Mouse (Mus musculus) skeletal muscle tissue, adult 2 months (tissue): ENCODE results near the gene Fbxl17.

Experiments
- DNase-seq: peaks from one replicate; pipeline ENCODE4 v3.0.0-alpha.2; 2012; ENCODE audit warnings: low read depth, low spot score

Gene Fbxl17

GRCm38 (mm10) chr17:63168019-63168788, 331.6 kb downstream of the Fbxl17 start:
- DNase-seq: no peak

GRCm38 (mm10) chr17:63167248-63167647, 332.6 kb downstream of the Fbxl17 start:
- DNase-seq: no peak

GRCm38 (mm10) chr17:63166692-63167091, 333.1 kb downstream of the Fbxl17 start:
- DNase-seq: no peak

DNA sequence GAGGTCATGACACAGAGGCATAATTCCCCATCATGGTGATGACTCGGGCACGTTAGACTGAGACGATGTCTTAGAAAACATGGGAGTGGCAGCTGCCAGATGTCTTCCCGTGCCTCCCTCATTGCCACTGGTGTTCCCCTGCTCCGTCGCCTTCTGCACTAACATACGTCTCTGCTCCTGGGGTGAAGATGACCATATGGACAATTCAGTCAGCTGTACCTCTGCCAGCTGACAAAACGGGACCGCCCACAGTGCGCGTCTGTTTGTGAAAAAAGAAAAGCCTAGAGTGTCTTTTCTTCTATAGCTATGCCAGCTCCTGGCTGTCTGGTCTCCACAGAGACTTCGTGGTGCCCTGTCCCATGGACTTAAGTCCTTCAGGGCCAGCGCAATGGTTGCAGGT, 334.0 kb downstream of the Fbxl17 start:
- DNase-seq: no peak

GRCm38 (mm10) chr17:63164289-63164688, 335.5 kb downstream of the Fbxl17 start:
- DNase-seq: no peak

GRCm38 (mm10) chr17:63161953-63162352, 337.9 kb downstream of the Fbxl17 start:
- DNase-seq: no peak

- no peak for DNase-seq
Observed at GRCm38 (mm10) chr17:63159196-63159595, 340.6 kb downstream of the Fbxl17 start.

DNA sequence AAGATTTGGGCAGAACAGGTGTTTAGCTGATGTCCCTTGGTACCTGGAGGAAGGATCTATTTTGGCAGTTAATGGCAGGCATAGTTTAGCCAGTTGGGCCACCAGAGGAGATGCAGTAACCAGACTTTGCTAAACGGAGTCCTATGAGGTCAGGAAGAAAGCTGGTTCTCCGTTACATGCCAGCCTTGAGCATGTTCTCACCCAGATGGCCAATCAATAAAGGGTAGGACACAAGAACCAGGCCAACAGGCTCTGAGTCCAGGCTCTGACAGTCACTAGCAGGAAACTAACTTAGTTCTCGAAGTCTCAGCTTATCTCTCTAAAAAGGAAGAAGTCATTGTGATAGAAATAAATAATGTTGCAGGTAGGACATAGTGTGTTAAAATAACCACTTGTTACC, 341.4 kb downstream of the Fbxl17 start:
- DNase-seq: no peak

- no peak for DNase-seq
Observed at GRCm38 (mm10) chr17:63157906-63158305, 341.9 kb downstream of the Fbxl17 start.

DNA sequence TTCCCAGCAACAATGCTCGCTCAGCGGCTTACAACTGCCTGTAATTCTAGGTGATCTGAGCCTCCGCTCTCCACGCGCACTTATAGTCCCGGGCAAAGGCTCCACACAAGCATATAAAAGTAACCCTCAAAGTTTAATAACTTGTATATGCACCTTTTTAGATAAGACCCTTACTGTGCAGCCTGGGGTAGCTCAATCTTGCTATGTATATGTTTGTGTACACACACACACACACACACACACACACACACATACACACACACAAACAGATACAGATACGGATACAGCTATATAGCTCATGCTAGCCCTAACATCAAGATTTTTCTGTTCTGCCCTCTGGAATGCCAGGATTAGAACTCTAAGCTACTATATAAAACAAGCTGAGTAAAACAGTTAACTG, 342.8 kb downstream of the Fbxl17 start:
- no peak for DNase-seq

- no peak for DNase-seq
Observed at GRCm38 (mm10) chr17:63146514-63146913, 353.3 kb downstream of the Fbxl17 start.

GRCm38 (mm10) chr17:63145751-63146491, 353.9 kb downstream of the Fbxl17 start:
- DNase-seq: no peak

DNA sequence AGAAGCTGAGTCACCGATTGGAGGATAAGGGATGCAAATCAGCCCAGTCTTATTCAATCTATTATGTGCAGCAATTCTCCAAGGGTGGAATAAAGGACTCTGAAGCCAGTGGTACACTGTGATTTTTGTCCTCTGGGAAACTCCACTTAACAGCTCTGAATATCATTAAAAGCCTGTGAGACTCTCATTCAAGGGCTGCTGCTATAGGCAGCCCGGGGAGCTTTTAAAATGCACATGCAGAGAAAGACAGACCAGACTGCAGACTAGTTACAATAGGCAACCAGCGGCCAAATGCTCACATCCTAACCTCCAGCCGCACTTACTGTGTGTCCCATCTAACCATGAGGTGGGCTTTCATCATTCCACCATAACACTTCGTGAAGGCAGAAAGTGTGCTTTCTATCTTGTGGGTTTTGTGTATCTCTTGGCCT, 354.5 kb downstream of the Fbxl17 start:
- no peak for DNase-seq

GRCm38 (mm10) chr17:63143825-63144224, 356.0 kb downstream of the Fbxl17 start:
- DNase-seq: no peak

GRCm38 (mm10) chr17:63134805-63135204, 365.0 kb downstream of the Fbxl17 start:
- no peak for DNase-seq

DNA sequence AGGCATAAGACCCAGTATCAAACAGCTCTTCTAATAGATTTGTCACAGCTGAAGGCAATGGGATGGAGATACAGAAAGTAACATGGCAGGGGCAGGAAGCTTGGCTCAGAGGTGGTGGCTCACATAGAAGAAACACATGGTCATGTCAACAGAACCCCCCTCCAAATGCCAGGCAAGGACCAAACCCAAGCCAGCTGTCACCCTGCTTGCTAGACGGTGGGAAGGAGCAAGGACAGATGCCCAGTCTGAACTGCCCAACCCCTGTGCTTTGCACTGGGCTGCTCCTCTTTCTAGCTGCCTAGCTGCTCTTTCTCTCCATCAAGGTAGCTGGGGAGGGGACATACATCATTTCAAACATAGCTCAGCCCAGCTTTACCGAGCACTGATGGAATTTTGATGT, 377.4 kb downstream of the Fbxl17 start:
- DNase-seq: no peak

DNA sequence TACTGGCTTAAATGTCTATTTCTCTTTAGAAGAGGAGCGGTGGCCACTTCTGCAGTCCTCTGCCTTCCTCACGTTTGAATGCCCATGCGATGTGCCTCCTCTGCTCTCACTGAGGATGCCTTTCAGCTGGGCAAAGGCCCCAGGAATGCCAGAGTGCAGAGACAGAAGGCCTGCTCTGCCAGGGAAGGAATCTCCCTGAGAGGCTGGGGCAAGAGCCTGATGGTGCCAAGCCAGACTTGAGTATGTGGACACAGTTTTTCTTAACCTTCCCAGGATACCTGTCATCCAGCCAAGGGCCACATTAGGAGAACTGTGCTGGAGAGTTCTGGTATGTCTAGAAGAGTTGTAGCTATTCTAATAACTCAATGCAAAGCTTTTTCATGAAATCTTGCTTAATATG, 380.1 kb downstream of the Fbxl17 start:
- DNase-seq: peak; percentile 18

DNA sequence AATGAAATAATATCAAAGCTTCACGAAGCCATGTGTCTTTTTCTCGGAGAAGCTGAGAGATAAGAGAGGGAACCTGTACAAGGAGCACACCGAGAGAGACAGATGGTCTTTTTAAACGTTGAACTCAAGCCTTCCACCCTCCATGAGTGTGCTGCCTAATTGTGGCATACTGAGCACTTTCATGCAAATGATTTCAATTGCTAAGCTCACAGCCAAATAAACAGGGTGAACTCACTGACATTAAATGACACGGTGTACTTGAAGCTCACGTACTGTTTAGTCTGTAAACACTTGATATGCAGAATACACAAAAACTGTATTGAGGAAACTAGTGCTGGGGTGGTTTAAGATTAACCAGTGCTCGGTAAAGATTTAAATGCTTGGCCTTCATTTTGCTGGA, 380.7 kb downstream of the Fbxl17 start:
- DNase-seq: no peak

GRCm38 (mm10) chr17:63117130-63117529, 382.7 kb downstream of the Fbxl17 start:
- no peak for DNase-seq

- no peak for DNase-seq
Observed at GRCm38 (mm10) chr17:63114399-63115085, 385.3 kb downstream of the Fbxl17 start.

GRCm38 (mm10) chr17:63112826-63113225, 387.0 kb downstream of the Fbxl17 start:
- no peak for DNase-seq

DNA sequence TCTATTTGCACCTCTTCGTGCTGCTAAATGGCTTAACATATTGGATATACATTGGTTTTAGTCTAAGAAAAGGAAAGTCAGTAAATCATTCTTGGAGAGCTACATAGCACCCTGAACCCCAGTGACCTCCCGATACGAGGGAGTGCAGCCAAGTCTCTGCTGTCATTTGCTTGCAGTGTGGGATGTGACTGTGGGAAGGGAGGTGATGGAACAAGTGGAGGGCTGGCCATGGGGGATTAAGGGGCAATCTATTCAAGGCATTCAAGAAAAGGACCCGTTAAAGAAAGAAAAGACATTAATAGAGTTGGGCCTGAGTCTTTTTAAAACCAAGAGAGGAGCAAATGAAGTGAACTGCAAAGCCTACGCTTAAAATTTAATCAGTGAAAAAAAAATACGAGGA, 388.8 kb downstream of the Fbxl17 start:
- no peak for DNase-seq
